Mouse (Mus musculus) myocyte (in vitro differentiated cells): ENCODE results near the gene Ucp3. TPM values are rescaled to one million over a fixed set of nuclear protein-coding genes. Genes with fewer than 3 reads are reported as not detected.

Source experiments
- H3K27me3 ChIP-seq: one replicate; pipeline ENCODE4 v1.6.1; 2011; ENCODE audit not compliant: control insufficient read depth, insufficient read depth, insufficient read length
- H3K36me3 ChIP-seq: one replicate; pipeline ENCODE4 v1.6.1; 2011; ENCODE audit not compliant: control insufficient read depth, insufficient read depth
- H3K4me2 ChIP-seq: one replicate; pipeline ENCODE4 v1.6.1; 2011; ENCODE audit warnings: low read depth, control low read depth
- H3K4me3 ChIP-seq: one replicate; pipeline ENCODE4 v1.5.1; 2011; ENCODE audit warnings: mild to moderate bottlenecking, control low read depth, moderate library complexity
- H3K79me2 ChIP-seq: one replicate; pipeline ENCODE4 v1.6.1; 2011; ENCODE audit not compliant: control insufficient read depth, insufficient read depth
- H3ac ChIP-seq: one replicate; pipeline ENCODE4 v1.6.1; 2011; ENCODE audit not compliant: control insufficient read depth, insufficient read length
- CEBPB ChIP-seq: IDR thresholded peaks from 2 replicates; pipeline ENCODE4 v1.6.1; 2011; ENCODE audit warnings: mild to moderate bottlenecking, moderate library complexity; ENCODE audit not compliant: poor library complexity, insufficient read depth, severe bottlenecking
- E2F4 ChIP-seq: IDR thresholded peaks from one replicate; pipeline ENCODE4 v1.6.1; 2011; ENCODE audit warnings: mild to moderate bottlenecking, control low read depth, moderate library complexity; ENCODE audit not compliant: insufficient read depth
- MAX ChIP-seq: IDR thresholded peaks from one replicate; pipeline ENCODE4 v1.6.1; 2011; ENCODE audit warnings: low read depth, mild to moderate bottlenecking, control low read depth
- MYOD1 ChIP-seq, 3 experiments: IDR thresholded peaks; one replicate each; pipeline ENCODE4 v1.6.1; 2011; ENCODE audit warnings: control low read depth in 2 of 3, low read depth in 2 of 3, mild to moderate bottlenecking in 2 of 3, moderate library complexity in 1 of 3; ENCODE audit not compliant: insufficient read length in 2 of 3, control insufficient read depth in 1 of 3
- MYOG ChIP-seq, 3 experiments: IDR thresholded peaks; one replicate each; pipeline ENCODE4 v1.6.1; 2011; ENCODE audit warnings: control low read depth in 2 of 3, low read depth in 2 of 3, mild to moderate bottlenecking in 2 of 3; ENCODE audit not compliant: insufficient read length in 2 of 3, control insufficient read depth in 1 of 3, insufficient read depth in 1 of 3
- POLR2A ChIP-seq: IDR thresholded peaks from one replicate; pipeline ENCODE4 v1.6.1; 2011; ENCODE audit warnings: low read depth, mild to moderate bottlenecking, control low read depth, moderate library complexity; ENCODE audit not compliant: insufficient read length
- POLR2AphosphoS2 ChIP-seq: IDR thresholded peaks from one replicate; pipeline ENCODE4 v1.6.1; 2011; ENCODE audit warnings: low read depth, control low read depth; ENCODE audit not compliant: insufficient read length
- REST ChIP-seq: IDR thresholded peaks from one replicate; pipeline ENCODE4 v1.6.1; 2011; ENCODE audit warnings: mild to moderate bottlenecking, control low read depth, moderate library complexity; ENCODE audit not compliant: insufficient read depth, insufficient read length
- SRF ChIP-seq: IDR thresholded peaks from one replicate; pipeline ENCODE4 v1.6.1; 2011; ENCODE audit warnings: low read depth; ENCODE audit not compliant: control insufficient read depth, insufficient read length
- TCF12 ChIP-seq: IDR thresholded peaks from one replicate; pipeline ENCODE4 v1.6.1; 2011; ENCODE audit warnings: mild to moderate bottlenecking, control low read depth; ENCODE audit not compliant: poor library complexity, insufficient read depth, severe bottlenecking
- TCF3 ChIP-seq: IDR thresholded peaks from one replicate; pipeline ENCODE4 v1.6.1; 2011; ENCODE audit warnings: low read depth, control low read depth; ENCODE audit not compliant: insufficient read length
- USF1 ChIP-seq: IDR thresholded peaks from one replicate; pipeline ENCODE4 v1.6.1; 2011; ENCODE audit warnings: low read depth, mild to moderate bottlenecking, control low read depth, moderate library complexity
- polyA plus RNA-seq: library from polyadenylated mRNA; unstranded; fragments of >200 nt; fragmentation: generic; extraction: Trizol; gene quantifications from one replicate; pipeline ENCODE4 v1.2.1, GENCODE M21; 2012; ENCODE audit warnings: missing spikeins

Ucp3 gene
- polyA plus RNA-seq, 1 experiment = 2.2 TPM

DNA sequence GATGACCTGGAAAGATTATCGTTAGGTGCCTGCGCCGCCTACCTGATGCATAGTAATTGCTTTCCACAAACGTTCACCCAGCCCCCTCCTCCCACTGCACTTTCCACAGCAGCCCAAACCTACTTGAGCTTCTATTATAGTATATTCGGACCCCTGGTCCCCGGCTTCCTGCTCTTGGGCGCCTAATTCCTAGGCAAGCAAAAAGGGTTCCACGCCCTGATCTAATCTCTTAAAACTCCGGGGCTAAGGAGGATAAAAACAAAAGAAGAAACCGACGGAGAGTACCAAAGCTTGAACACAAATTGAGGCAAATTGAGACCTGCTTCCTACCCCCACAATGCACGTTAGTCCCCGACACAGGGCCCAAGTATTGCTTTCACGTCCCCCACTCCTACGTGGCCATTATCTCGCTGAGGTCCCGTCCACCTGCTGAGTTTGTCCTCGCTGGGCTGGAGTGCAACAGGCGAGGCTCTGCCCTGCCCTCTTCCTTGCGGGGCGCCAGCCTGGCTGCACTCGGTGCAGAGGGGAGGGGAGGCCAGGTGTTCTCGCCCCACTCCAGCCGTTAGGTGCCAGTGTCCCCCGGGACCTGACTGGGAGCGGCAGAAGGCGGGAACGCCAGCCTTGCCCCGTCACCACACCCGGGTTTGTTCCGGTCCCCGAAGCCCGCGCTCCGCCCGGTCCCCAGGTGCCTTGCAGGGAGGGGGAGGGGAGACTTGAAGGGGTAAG lies 19.8 kb downstream of the Ucp3 start:
- Histone ChIP-seq H3K79me2 (no peaks in the 10 kb centered on the region), H3K4me3 (peak overlapping the region; percentile 38), H3K4me2 (peak overlapping the region; percentile 92), H3K36me3 (no peaks in the 10 kb centered on the region), H3ac (peak overlapping the region; percentile 38), H3K27me3 (no peaks in the 10 kb centered on the region)
- TF ChIP-seq POLR2AphosphoS2 = no peak
- peak in 1 of 3 experiments; percentile 70 for TF ChIP-seq MYOD1 (IDR thresholded peaks at IDR 0.05; ENCODE audit: control insufficient read depth in 1 of 3, insufficient read length in 2 of 3, low read depth in 2 of 3)
- TF ChIP-seq USF1 = no peak
- TF ChIP-seq MYOG (IDR thresholded peaks at IDR 0.05; ENCODE audit: control insufficient read depth in 1 of 3, insufficient read depth in 1 of 3, insufficient read length in 2 of 3, low read depth in 2 of 3) = peak in 1 of 3 experiments; percentile 58

GRCm38 (mm10) chr7:100493117-100493483 lies 20.3 kb downstream of the Ucp3 start, which contains the start of gene Ucp2:
Gene Ucp2 (plus strand): TSS chr7:100493337.
- Histone ChIP-seq H3K4me2 (peak within 1 kb of the TSS; percentile 92), H3ac (peak within 1 kb of the TSS; percentile 38), H3K4me3 (peak within 1 kb of the TSS; percentile 38), H3K79me2 (no peaks in the 10 kb centered on the region), H3K36me3 (no peaks in the 10 kb centered on the region), H3K27me3 (no peaks in the 10 kb centered on the region)
- peak; percentile 92 for TF ChIP-seq POLR2AphosphoS2
- peak; percentile 95 for TF ChIP-seq POLR2A
- TF ChIP-seq E2F4 = no peak
- no peak for TF ChIP-seq USF1
- peak in 1 of 3 experiments; percentile 38 for TF ChIP-seq MYOD1 (IDR thresholded peaks at IDR 0.05; ENCODE audit: control insufficient read depth in 1 of 3, insufficient read length in 2 of 3, low read depth in 2 of 3)
- TF ChIP-seq CEBPB = no peak
- peak in 1 of 3 experiments; percentile 11 for TF ChIP-seq MYOG (IDR thresholded peaks at IDR 0.05; ENCODE audit: control insufficient read depth in 1 of 3, insufficient read depth in 1 of 3, insufficient read length in 2 of 3, low read depth in 2 of 3)

DNA sequence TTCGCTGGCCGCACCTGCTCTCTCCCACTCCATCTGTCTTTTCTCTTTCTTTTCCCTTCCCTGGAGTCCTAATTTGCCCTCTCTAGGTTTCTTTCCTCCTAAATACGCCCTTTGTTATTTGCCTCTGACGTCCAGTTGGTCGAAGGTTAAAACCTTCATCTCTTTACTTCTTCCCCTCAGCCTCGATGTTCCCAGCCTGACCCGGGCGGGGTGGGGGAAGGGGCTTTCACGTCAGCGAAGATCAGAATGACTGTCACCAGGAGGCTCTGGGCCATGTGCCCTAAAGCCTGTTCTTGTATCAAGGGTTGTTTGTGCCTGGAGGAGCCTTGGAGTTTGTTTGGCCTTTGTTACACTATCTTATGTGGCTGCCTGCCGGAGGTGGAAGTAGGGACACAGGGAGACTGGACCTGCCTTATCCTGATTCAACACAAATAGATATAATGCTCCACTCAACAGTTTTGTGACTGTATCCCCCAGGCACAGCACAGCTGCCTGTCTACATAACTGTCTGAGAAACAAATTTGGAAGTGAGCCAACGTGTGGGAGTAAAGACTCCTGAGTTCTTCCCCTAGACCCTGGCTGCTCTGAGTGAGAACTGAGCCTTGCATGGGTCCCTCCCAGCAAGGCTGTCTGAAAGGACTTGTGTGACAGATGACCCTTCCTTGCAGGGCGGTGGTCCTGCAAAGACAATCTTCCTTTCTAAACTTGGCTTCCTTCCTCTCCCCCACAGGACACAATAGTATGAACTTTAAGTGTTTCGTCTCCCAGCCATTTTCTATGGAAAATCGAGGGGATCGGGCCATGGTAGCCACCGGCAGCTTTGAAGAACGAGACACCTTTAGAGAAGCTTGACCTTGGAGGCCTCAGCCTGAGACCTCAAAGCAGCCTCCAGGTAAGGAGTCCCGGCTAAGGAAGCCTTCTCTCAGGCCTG lies 21.0 kb downstream of the Ucp3 start:
- no peaks in the 10 kb centered on the region for H3K27me3 ChIP-seq
- no peaks in the 10 kb centered on the region for H3K79me2 ChIP-seq
- peak overlapping the region; percentile 38 for H3ac ChIP-seq
- peak overlapping the region; percentile 38 for H3K4me3 ChIP-seq
- no peaks in the 10 kb centered on the region for H3K36me3 ChIP-seq
- peak overlapping the region; percentile 92 for H3K4me2 ChIP-seq
- no peak for TF ChIP-seq USF1
- peak in 2 of 3 experiments; percentile 52 to 53 for TF ChIP-seq MYOD1 (IDR thresholded peaks at IDR 0.05; ENCODE audit: control insufficient read depth in 1 of 3, insufficient read length in 2 of 3, low read depth in 2 of 3)

- H3K4me3 ChIP-seq = peak overlapping the region; percentile 38
- TF ChIP-seq REST (no peak), SRF (no peak), E2F4 (no peak), CEBPB (no peak), TCF3 (no peak), POLR2AphosphoS2 (no peak), USF1 (no peak), MAX (no peak), POLR2A (no peak), TCF12 (no peak)
Observed at GRCm38 (mm10) chr7:100494415-100494831, 21.6 kb downstream of the Ucp3 start.

DNA sequence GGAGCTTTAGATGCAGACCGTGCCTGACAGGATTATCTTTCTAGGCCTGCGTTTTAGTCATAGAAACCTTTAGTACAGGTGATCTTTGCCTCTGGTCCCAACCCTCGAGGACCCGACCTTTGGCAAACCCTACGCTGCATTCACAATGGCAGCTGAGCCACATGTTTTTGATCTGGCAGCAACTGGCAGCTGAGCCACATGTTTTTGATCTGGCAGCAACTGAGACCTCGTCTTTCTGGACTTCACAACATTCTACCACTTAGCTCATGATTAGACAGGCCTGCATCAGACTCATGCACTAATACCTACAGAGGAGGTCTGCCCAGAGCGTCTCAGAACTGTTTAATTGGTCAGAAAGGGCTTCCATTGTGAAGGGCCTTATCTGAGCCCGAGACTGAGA lies 22.3 kb downstream of the Ucp3 start:
- no peak overlapping the region for H3ac ChIP-seq
- H3K79me2 ChIP-seq = no peaks in the 10 kb centered on the region
- H3K4me3 ChIP-seq = no peak overlapping the region
- H3K36me3 ChIP-seq = no peaks in the 10 kb centered on the region
- no peak overlapping the region for H3K4me2 ChIP-seq
- no peaks in the 10 kb centered on the region for H3K27me3 ChIP-seq
- TF ChIP-seq REST (no peak), E2F4 (no peak), POLR2A (no peak), TCF3 (no peak), CEBPB (no peak), MYOD1 (IDR thresholded peaks at IDR 0.05; ENCODE audit: control insufficient read depth in 1 of 3, insufficient read length in 2 of 3, low read depth in 2 of 3) (no peak), TCF12 (no peak), USF1 (no peak), MAX (no peak), POLR2AphosphoS2 (no peak), MYOG (IDR thresholded peaks at IDR 0.05; ENCODE audit: control insufficient read depth in 1 of 3, insufficient read depth in 1 of 3, insufficient read length in 2 of 3, low read depth in 2 of 3) (no peak), SRF (no peak)

More at GRCm38 (mm10) chr7:100494415-100494831, 21.6 kb downstream of the Ucp3 start:
- H3K36me3 ChIP-seq = no peaks in the 10 kb centered on the region
- no peaks in the 10 kb centered on the region for H3K27me3 ChIP-seq
- no peak overlapping the region for H3ac ChIP-seq
- H3K4me2 ChIP-seq = peak overlapping the region; percentile 92
- no peaks in the 10 kb centered on the region for H3K79me2 ChIP-seq
